Mouse (Mus musculus) thymus, adult 2 months (tissue): ENCODE measurements around the gene B3gat2.

ENCODE experiments used
- CTCF ChIP-seq: fragments of 200-500 bp; IDR thresholded peaks from 2 replicates; pipeline ENCODE4 v1.5.1; 2012; ENCODE audit warnings: mild to moderate bottlenecking, control low read depth, low read length, moderate library complexity, borderline replicate concordance; ENCODE audit not compliant: control insufficient read depth, poor library complexity, insufficient read depth; ENCODE audit errors: extremely low read depth
- POLR2A ChIP-seq: fragments of 200-500 bp; IDR thresholded peaks from 2 replicates; pipeline ENCODE4 v1.6.1; 2012; ENCODE audit warnings: mild to moderate bottlenecking, low read length, control low read depth, moderate library complexity; ENCODE audit not compliant: control insufficient read depth, poor library complexity, insufficient read depth; ENCODE audit errors: extremely low read depth

DNA sequence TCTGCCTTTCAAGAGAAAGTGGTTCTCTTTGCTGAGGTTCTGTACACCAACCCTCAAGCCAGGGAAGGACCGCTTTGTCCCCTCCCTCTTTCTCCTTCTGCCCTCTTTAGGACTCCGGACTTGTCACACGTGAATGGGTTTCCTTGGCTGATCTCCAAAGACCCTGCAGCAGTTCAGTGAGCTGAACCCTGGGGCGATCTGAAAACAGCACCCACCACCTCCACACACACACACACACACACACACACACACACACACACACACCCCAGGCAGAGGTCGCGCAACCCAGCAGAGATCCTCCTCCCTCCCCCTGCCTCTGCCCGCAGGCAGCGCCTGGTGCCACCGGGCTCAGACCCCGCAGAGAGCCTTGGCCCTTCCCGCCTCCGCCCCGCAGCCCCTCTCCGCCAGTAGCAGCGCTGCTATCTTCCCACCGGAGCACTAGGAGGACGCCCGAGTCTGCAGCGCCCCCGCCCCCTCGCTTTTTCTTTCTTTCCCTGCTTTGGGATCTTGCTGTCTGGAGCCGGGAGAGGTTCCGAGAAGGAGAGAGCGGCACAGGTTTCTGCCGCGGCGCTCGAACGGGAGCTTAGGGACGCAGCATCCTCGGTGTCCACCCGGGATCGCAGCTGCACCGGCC, at the start of gene B3gat2:
- TF ChIP-seq CTCF (no peak), POLR2A (no peak)
